Mouse (Mus musculus): ENCODE results near the gene Efl1. TPM values are rescaled to one million over a fixed set of nuclear protein-coding genes. Genes with fewer than 3 reads are reported as not detected.

The Efl1 gene
- 4.2 and 5.8 TPM in 2 replicates for polyA plus RNA-seq (2012; rRNA removed)

- WGBS = under 1% methylated on average over 46 of the region's 46 CpGs
Observed at GRCm38 (mm10) chr7:82648353-82649080, at the start of gene Efl1, which contains the start of gene Saxo2. Gene Efl1 (plus strand): TSS chr7:82648614. Gene Saxo2 (minus strand): TSS chr7:82648528.

GRCm38 (mm10) chr7:82602008-82602407, 46.4 kb upstream of the Efl1 start:
- Histone ChIP-seq H3K27me3 (replicated peaks; ENCODE audit: control insufficient read depth, insufficient read depth, low read length) (no peaks in the 10 kb centered on the region), H3K36me3 (ENCODE audit: control insufficient read depth, insufficient read depth, low read length) (no peaks in the 10 kb centered on the region), H3K4me3 (ENCODE audit: insufficient read depth, low read depth, low read length) (no peak overlapping the region), H3K4me1 (ENCODE audit: control insufficient read depth, insufficient read depth, low read length) (no peaks in the 10 kb centered on the region), H3K27ac (ENCODE audit: insufficient read depth, low read depth, low read length) (no peak overlapping the region)
- TF ChIP-seq CTCF (conservative IDR thresholded peaks at IDR 0.05; ENCODE audit: insufficient read depth, insufficient read length, low read depth, low read length) = no peak
- 74% methylated on average over 4 of the region's 4 CpGs for WGBS
- DNase-seq = no peak

More at GRCm38 (mm10) chr7:82648353-82649080, at the start of gene Efl1, which contains the start of gene Saxo2:
- DNase-seq = peak; percentile 98
- peak within 1 kb of the TSS; percentile 70 for H3K4me3 ChIP-seq (ENCODE audit: insufficient read depth, low read depth, low read length)
- TF ChIP-seq CTCF (conservative IDR thresholded peaks at IDR 0.05; ENCODE audit: insufficient read depth, insufficient read length, low read depth, low read length) (no peak), POLR2A (IDR thresholded peaks at IDR 0.05; ENCODE audit: low read depth, low read length) (no peak)
- no peaks in the 10 kb centered on the region for H3K36me3 ChIP-seq (ENCODE audit: control insufficient read depth, insufficient read depth, low read length)
- no peak within 1 kb of the TSS; the same call in 1 of the 2 replicates for H3K27ac ChIP-seq (ENCODE audit: insufficient read depth, low read depth, low read length)
- no peaks in the 10 kb centered on the region; the same call in 1 of the 2 replicates for H3K4me1 ChIP-seq (ENCODE audit: control insufficient read depth, insufficient read depth, low read length)
- H3K27me3 ChIP-seq (replicated peaks; ENCODE audit: control insufficient read depth, insufficient read depth, low read length) = no peaks in the 10 kb centered on the region

GRCm38 (mm10) chr7:82605425-82605824, 43.0 kb upstream of the Efl1 start:
- TF ChIP-seq CTCF (conservative IDR thresholded peaks at IDR 0.05; ENCODE audit: insufficient read depth, insufficient read length, low read depth, low read length) = no peak
- TF ChIP-seq POLR2A (IDR thresholded peaks at IDR 0.05; ENCODE audit: low read depth, low read length) = no peak
- WGBS = 84% methylated on average over 6 of the region's 6 CpGs
- Histone ChIP-seq H3K4me1 (ENCODE audit: control insufficient read depth, insufficient read depth, low read length) (no peaks in the 10 kb centered on the region), H3K36me3 (ENCODE audit: control insufficient read depth, insufficient read depth, low read length) (no peaks in the 10 kb centered on the region), H3K27me3 (replicated peaks; ENCODE audit: control insufficient read depth, insufficient read depth, low read length) (no peaks in the 10 kb centered on the region), H3K4me3 (ENCODE audit: insufficient read depth, low read depth, low read length) (no peak overlapping the region), H3K27ac (ENCODE audit: insufficient read depth, low read depth, low read length) (no peak overlapping the region)
- DNase-seq = no peak

- WGBS = 67% methylated on average over 3 of the region's 3 CpGs
- TF ChIP-seq POLR2A (IDR thresholded peaks at IDR 0.05; ENCODE audit: low read depth, low read length) (no peak), CTCF (conservative IDR thresholded peaks at IDR 0.05; ENCODE audit: insufficient read depth, insufficient read length, low read depth, low read length) (no peak)
- H3K4me3 ChIP-seq (ENCODE audit: insufficient read depth, low read depth, low read length) = no peak overlapping the region
- H3K4me1 ChIP-seq (ENCODE audit: control insufficient read depth, insufficient read depth, low read length) = no peaks in the 10 kb centered on the region
- no peak for DNase-seq
- no peaks in the 10 kb centered on the region for H3K36me3 ChIP-seq (ENCODE audit: control insufficient read depth, insufficient read depth, low read length)
- no peak overlapping the region for H3K27ac ChIP-seq (ENCODE audit: insufficient read depth, low read depth, low read length)
- H3K27me3 ChIP-seq (replicated peaks; ENCODE audit: control insufficient read depth, insufficient read depth, low read length) = no peaks in the 10 kb centered on the region
Observed at GRCm38 (mm10) chr7:82609629-82610028, 38.8 kb upstream of the Efl1 start.

- H3K27me3 ChIP-seq (replicated peaks; ENCODE audit: control insufficient read depth, insufficient read depth, low read length) = no peaks in the 10 kb centered on the region
- H3K4me1 ChIP-seq (ENCODE audit: control insufficient read depth, insufficient read depth, low read length) = no peaks in the 10 kb centered on the region
- no peak overlapping the region for H3K27ac ChIP-seq (ENCODE audit: insufficient read depth, low read depth, low read length)
- H3K4me3 ChIP-seq (ENCODE audit: insufficient read depth, low read depth, low read length) = no peak overlapping the region
- peak; percentile 10 for DNase-seq
- H3K36me3 ChIP-seq (ENCODE audit: control insufficient read depth, insufficient read depth, low read length) = no peaks in the 10 kb centered on the region
- 18% methylated on average over 7 of the region's 7 CpGs for WGBS
- TF ChIP-seq CTCF (conservative IDR thresholded peaks at IDR 0.05; ENCODE audit: insufficient read depth, insufficient read length, low read depth, low read length) (no peak), POLR2A (IDR thresholded peaks at IDR 0.05; ENCODE audit: low read depth, low read length) (no peak)
Observed at GRCm38 (mm10) chr7:82625342-82625741, 23.1 kb upstream of the Efl1 start.

GRCm38 (mm10) chr7:82647183-82647582, 1.2 kb upstream of the Efl1 start:
- WGBS = 90% methylated on average over 3 of the region's 3 CpGs
- no peak overlapping the region for H3K4me3 ChIP-seq (ENCODE audit: insufficient read depth, low read depth, low read length)
- no peaks in the 10 kb centered on the region for H3K27me3 ChIP-seq (replicated peaks; ENCODE audit: control insufficient read depth, insufficient read depth, low read length)
- H3K36me3 ChIP-seq (ENCODE audit: control insufficient read depth, insufficient read depth, low read length) = no peaks in the 10 kb centered on the region
- TF ChIP-seq CTCF (conservative IDR thresholded peaks at IDR 0.05; ENCODE audit: insufficient read depth, insufficient read length, low read depth, low read length) (no peak), POLR2A (IDR thresholded peaks at IDR 0.05; ENCODE audit: low read depth, low read length) (no peak)
- H3K4me1 ChIP-seq (ENCODE audit: control insufficient read depth, insufficient read depth, low read length) = no peaks in the 10 kb centered on the region; the same call in 1 of the 2 replicates
- DNase-seq = no peak
- H3K27ac ChIP-seq (ENCODE audit: insufficient read depth, low read depth, low read length) = no peak overlapping the region

GRCm38 (mm10) chr7:82647909-82648308, 505 bp upstream of the Efl1 start:
- H3K4me3 ChIP-seq (ENCODE audit: insufficient read depth, low read depth, low read length) = peak overlapping the region; percentile 70
- DNase-seq = no peak
- H3K27me3 ChIP-seq (replicated peaks; ENCODE audit: control insufficient read depth, insufficient read depth, low read length) = no peaks in the 10 kb centered on the region
- TF ChIP-seq CTCF (conservative IDR thresholded peaks at IDR 0.05; ENCODE audit: insufficient read depth, insufficient read length, low read depth, low read length) (no peak), POLR2A (IDR thresholded peaks at IDR 0.05; ENCODE audit: low read depth, low read length) (no peak)
- H3K4me1 ChIP-seq (ENCODE audit: control insufficient read depth, insufficient read depth, low read length) = no peaks in the 10 kb centered on the region; the same call in 1 of the 2 replicates
- 25% methylated on average over 4 of the region's 4 CpGs for WGBS
- no peaks in the 10 kb centered on the region for H3K36me3 ChIP-seq (ENCODE audit: control insufficient read depth, insufficient read depth, low read length)
- H3K27ac ChIP-seq (ENCODE audit: insufficient read depth, low read depth, low read length) = no peak overlapping the region
